Comparison of ENCODE assay signal across 10 mouse cellular contexts in the genomic region with DNA sequence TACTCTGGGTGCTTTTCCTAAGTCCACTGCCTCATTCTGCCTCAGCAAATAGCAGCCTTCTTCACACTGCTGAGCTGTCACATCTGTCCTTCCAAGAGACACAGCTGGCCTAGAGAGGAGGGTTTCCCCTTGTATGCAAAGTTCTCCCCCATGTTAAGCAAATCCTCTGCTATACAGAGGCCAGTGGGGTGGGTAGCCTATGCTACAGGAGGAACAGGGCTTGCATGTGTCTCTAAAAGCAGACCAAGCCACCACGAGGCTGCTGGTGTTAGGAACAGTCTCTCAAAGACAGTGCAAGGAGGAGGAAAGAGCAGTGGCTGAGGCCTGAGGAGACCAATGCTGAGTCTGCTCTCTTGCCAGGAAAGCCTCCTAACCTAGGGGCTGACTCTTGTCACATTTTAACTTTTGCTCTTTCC. TPM values are rescaled to one million over a fixed set of nuclear protein-coding genes. Genes with fewer than 3 reads are reported as not detected.
A peak's percentile ranks its signal among the peaks of the same experiment; 100 is the strongest.
DNase-seq lines count a peak whose midpoint lies in the region.
"Had no signal": no experiment of that assay in that cellular context is flagged by ENCODE, and none has a peak within 500 bp of the region (broad histone marks: within the 10 kb centered on the region; RNA-seq: fewer than 3 reads in every experiment).

No protein-coding gene starts in this region.

- DNase-seq in thymus, postnatal 14 days = peak; percentile 26
- DNase-seq in thymus, adult 18-20 months = no peak
- DNase-seq in kidney, adult 11 months = peak; percentile 31
- DNase-seq in kidney, postnatal 14 days = peak; percentile 36
- DNase-seq in yolk sac, embryonic 10.5 days (ENCODE audit: low spot score) = peak; percentile 77
- DNase-seq in gastrocnemius, postnatal 25 days = no peak
- DNase-seq in right cerebral cortex, postnatal 25 days = no peak
- DNase-seq: adrenal gland, postnatal 36 days; cerebellum, adult 11-12 months; heart, adult 2 months had no signal

RNA-seq across cellular contexts. Expression of a gene that starts 30.5 kb away (rescaled TPM):
- 1 to 10 TPM; 2.1 to 2.8 TPM for total RNA-seq in gastrocnemius, postnatal 25 days (2021)

RNA-seq across cellular contexts. Expression of a gene that starts 40.4 kb away (rescaled TPM):
- total RNA-seq in gastrocnemius, postnatal 25 days (2021) = 10 to 100 TPM; 28.7 to 31.3 TPM

Comparison
In these comparisons a context has a peak if more than half of its experiments do, and no peak if none do; other contexts are left out.
1. DNase-seq: peak in thymus, postnatal 14 days (single experiment), kidney, adult 11 months (single experiment), kidney, postnatal 14 days (single experiment) and yolk sac, embryonic 10.5 days (single experiment); none in thymus, adult 18-20 months (0 of 2), gastrocnemius, postnatal 25 days (single experiment) and right cerebral cortex, postnatal 25 days (single experiment).